Mouse (Mus musculus) cerebellum, adult 18-20 months (tissue): ENCODE data around the gene Gm17606.

Experiments
- DNase-seq, 2 experiments: peaks; one replicate each; pipeline ENCODE4 v3.0.0; 2021

Gm17606 gene

DNA sequence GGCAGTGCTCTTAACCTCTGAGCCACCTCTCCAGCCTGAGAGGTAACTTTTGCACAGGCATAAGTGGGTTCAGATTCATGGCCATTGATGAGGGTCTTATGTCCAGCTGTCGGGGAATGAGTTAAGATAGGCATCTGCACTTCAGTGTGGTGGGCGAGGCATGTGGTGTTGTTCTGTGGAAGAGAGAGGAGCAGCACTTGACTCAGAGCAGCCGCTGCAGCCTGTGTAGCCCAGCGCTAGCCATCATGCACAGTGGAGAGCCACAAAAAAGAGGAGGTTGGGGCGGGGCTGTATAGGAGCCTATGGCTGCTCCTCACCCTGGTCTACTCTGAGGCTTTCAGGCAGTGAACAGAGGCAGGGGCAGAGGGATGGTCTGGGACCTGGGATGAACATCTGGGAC, 12.6 kb upstream of the Gm17606 start:
- DNase-seq: no peak

DNA sequence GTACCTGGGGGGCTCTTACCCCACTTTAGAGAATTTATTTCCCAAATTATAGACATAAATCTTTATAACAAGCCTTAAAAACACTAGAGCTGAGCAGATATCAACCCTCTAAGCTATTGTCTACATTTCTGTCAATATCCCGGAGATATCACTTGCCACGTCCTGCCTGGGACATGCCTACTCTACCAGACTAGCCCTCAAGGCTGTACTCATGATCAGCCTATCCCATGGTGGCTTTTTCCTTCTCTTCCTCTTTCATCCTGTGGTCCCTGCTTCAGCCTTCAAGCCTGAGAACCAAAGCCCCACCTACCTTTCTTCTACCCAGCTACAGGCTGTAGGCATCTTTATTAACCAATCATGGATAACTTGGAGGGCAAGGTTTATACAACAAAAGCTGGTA, 11.0 kb upstream of the Gm17606 start:
- no peak for DNase-seq

DNA sequence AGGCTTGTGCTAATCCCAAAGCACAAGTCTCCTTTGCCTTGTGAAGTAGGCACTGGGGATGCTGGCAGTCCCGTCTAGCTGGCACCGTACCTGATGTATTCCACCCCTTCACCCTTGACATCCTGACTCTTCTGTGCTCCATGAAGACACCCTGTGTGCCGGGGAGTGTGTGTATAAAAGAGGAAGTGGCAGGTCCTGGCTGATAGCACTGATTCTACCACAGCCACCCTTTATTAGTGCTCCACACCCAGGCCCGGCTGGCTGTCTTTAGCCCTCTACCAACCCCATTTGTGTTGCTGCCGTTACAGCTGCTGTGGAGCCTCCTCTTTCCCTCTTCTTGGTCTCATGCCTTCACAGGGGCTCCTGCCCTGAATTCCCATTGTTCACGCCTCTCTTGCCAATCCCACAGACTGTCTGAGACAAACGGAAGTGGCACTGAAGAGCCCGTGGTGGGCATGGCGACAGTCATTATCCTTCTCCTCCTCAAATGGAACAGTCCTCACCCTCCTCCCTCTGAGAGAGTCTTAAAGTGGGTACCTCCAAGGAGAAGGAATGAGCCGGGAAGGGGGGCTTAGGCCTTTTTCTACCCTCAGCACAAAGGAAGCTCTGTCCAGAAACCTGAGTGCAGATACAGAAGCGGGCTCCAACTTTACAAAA, 10.0 kb upstream of the Gm17606 start:
- DNase-seq: no peak

DNA sequence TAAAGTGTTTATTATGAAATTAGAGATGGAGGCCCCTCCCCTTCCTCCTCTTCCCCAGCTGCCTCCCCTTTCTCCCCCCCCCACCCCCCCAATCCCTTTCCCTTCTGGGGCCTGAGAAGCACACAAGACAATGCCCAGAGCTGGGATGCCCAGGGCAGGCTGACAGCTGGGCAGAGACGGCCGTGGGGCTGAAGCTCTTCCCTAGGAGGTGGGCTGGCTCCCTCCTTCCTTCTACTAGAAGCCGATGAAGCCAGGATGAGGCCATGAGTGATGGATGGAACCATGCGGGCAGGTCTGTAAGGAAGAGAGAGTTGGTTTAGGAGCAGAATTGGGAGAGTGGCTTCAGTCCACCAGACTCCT, 9.5 kb upstream of the Gm17606 start:
- no peak for DNase-seq

DNA sequence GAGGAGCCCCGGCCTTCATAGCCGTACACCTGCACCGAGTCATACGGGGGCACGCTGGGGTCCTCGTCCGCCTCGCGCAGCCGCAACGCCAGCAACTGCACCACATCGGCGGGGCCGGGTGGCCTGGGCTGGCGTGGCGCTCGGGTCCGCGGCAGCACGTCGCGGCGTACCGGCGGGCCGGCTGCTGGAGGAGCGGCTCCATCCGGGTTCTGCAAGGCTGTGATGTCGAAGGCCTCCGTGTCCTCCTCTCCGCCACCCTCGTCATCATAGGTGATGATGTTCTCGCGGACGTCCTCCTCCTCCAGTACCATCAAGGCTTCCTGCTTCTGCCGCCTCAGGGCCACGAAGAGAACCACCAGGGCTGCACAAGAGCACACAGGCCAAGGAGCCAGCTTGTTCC, 8.5 kb upstream of the Gm17606 start:
- no peak for DNase-seq

DNA sequence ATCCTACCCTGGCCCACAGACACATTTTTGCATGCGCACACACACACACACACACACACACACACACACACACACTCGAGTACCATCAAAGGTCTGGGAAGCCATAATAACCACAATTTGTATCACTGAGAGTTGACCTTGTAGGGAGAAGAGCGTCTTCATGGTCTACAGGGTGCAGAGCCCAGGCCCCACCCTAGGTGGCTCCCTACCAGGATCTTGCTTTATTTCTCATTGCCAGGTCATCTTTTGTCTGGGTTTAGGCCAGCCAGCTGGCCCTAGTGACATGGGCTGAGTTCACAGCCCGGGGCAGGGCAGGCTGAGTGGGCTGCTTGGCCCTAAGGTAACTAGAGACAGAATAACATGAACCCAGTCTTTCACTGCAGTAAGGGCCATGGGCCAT, 6.6 kb upstream of the Gm17606 start:
- no peak for DNase-seq

DNA sequence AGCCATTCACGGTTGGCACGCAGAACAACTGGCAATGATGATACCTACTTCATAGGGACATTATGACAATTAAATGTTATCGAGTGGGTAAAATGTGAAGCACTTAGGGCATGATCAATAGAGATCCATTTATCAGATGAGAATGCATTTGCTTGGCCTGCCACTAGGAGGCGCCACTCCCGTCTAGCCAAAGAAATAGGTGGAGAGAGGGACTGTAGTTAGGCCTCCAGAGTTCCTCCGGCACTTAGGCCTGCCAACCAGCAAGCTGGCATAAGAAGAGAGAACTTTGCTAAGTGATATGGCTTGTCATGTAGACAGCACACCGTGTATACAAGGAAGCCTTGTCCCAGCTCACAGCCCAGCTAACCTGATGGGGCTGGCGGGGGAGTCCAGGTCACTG, 3.8 kb upstream of the Gm17606 start:
- peak; percentile 55 to 68 for DNase-seq

DNA sequence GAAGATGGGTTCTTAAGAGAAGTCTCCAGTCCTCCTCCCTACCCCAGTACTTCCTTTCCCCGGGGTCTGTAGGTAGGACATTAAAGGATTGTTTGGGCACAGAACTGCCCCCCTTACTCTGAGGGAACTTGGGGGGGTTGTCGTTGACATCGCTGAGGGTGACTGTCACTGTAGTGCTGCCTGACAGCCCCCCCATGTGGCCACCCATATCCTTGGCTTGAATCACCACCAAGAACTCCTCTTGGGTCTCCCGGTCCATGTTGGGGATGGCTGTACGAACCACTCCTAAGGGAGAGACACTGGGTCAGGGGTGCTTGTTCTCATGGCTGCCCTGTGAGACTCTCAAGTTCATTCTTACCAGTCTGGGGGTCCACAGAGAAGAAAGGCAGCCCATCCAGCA, 2.5 kb upstream of the Gm17606 start:
- no peak for DNase-seq

DNA sequence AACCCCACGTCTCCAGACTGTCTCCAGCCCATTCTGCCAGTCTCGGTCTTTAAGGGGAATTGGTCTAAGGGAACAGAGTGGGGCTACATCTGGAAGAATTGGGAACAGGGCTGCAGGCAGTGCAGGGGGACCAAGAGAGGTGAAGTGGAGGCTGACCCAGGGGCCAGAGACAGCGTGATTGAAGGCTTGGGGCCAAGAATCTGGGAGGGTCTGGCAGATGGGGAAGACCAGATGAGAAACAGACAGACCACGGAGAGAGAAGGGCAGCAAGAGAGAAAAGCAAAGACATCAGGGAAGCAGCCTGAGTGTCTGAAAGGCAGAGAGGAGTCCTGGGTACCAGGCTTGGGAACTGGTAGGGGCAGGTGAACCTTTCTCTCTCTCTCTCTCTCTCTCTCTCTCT, 631 bp upstream of the Gm17606 start:
- DNase-seq: no peak

DNA sequence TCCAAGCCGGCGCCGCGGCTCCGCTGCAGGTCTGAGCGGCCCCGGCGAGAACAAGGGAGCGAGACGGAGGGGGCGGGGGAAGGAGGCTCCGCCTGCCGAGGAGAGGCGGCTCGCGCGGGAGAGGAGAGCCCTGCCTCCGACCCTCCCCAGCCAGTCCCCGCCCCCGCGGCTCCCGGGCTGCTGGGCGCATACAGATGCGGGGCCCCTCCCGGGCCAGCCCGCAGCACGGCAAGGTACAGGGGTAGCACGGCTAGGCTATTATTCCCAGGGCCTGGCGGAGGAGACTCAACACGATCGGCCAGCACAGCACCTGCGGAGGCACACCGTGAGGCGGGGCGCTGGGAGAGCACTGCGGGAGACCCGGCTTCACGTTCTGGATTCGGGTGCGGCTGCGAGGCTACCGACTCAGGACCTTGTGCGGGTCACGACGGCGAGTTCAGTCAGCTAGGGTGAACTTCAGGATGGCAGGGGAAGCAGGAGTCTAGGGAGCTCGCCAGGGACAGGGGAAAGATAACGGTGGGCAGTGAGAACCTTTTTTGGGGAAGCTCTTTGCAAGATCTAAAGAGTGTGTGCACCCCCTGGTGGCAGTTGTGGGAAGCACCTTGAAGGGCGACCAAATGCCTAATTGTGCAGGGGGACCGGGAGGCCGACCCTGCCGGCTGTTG, 685 bp downstream of the Gm17606 start, which contains the start of gene Cdh24:
Gene Cdh24 (minus strand): TSS at position 60 of the 665 bp plus-strand sequence.
- peak; percentile 88 for DNase-seq

DNA sequence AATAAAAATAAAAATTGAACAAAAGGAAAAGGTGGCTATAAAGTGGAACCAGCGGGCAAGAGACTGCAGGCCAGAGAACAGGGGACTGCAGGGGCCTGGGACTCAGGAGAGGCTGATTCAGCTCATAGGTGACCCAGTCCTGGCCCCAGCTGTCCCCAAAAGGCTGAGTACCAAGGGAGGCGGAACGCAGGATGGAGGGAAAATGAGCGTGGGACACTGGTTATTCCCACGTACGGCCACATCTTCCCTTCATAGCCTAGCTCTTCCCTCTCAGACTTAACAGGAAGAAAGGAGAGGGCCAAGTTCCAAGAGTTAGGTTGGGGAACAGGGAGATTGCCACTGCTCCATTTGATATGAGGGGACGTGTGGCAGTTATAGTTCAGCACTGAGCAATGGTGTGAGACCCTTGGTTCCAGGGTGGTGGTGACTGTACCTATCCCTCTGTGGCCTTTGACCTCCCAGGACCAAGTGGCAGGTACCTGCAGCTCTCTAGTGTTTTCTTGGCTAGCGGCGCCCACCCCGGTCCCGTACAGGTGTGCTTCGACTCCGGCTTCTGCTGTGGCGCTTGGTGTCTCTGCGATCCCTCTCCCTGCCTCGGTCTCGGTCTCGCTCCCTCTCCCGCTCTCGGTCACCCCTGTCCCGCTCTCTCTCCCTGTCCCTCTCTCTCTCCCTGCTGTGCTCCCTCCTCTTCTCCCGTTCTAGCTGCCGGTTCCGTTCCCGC, 1.6 kb downstream of the Gm17606 start:
- peak in 1 of 2 experiments; percentile 16 for DNase-seq

DNA sequence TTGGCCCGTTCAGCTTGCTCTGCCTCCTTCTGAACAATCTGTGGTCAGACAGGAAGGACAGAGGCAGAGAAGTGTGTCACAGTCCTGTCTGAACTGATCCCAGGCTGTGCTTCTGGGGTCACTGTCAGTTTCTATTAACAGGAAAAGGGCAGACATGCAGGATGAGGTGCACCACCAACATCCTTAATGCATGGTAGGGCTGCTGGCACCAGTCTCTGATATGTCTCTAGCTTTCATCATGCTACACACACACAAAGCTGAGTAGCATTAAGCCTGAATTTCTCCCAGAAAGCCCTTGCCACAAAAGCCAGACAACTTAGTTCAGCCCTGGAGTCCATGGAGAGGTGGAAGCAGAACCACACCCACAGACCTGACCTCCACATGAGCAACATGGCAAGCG, 2.3 kb downstream of the Gm17606 start:
- no peak for DNase-seq

DNA sequence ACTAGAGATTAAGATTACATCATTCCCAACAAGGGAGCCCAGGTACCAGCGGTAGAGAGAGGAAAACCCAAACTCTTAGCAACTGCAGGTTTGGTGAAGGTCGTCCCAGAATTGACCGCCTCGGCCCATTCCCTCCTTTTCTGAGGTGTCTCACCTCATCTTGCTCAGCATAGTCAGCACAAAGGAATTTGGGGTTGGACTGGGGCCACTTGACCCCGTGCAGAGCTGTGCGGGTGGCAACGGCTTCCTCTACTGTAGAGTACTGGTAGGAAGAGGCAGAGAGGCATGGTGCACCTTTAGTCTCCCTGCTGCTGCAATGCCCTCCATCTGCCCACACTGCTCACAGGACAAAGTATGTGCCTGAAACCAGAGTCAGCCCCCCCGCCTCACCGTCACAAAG, 3.5 kb downstream of the Gm17606 start:
- DNase-seq: no peak

DNA sequence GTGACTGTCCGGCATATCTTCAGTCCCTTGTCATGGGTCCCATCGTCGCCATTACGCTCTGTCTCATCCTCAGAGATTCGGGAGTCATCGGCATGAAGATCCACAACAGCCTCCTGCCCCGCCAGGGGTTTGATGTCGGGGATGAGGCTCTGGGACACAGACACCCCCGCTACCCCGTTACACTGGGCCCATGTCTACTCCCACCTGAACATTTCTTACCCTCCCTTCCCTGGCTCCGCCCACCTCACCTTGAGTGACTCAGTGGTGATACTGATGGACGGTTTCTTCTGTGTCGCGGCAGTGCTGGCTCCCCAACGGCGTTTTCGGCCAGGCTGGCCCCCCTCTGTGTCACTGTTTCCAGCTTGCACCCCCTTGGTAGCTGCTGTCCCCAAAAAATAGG, 5.7 kb downstream of the Gm17606 start:
- no peak for DNase-seq

DNA sequence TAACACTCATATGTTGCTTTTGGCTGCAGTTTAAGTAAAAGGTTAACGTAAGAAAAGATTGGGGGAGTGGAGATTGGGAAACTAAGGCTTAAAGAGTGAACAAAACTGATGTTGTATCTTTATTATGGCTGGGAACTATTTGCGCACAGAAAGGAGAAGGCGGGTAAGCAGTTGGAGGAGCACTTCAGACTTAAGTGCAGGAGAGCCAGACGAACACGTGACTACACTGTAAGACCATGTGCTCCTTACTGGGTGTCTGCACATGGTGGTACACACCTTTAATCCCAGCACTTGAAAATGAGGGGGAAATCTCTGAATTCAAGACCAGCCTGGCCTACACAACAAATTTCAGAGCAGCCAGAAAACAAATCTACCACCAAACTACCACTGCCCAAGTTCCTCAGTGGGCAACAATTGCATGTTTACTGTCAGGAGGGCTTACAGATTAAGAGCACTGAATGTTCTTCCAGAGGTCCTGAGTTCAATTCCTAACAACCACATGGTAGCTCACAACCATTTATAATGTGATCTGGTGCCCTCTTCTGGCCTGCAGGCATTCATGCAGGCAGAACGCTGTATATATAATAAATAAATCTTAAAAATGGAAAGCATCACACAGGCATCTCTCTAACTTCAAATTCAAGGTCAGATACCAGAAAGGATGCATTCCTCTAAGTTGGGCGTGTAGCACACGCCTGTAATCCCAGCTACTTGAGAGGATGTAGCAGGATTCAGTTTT, 6.3 kb downstream of the Gm17606 start:
- no peak for DNase-seq

DNA sequence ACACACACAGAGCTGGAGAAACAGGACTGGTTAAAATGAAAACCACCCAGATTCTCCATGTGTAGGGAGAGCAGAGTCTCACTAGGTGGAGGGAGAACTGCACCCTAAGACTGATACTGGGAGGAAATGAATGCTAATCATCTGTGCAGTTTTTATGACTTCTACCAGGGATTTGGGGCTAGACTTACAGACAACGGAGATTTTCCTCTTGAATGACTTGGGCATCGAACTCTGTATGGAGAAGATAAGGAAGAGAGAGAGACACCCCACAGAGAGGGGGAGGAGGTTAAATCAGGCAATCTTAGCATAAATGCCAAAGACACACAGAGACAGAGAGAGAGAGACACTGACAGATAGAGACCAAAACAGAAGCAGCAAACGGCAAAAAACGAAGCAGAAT, 7.1 kb downstream of the Gm17606 start:
- DNase-seq: no peak

DNA sequence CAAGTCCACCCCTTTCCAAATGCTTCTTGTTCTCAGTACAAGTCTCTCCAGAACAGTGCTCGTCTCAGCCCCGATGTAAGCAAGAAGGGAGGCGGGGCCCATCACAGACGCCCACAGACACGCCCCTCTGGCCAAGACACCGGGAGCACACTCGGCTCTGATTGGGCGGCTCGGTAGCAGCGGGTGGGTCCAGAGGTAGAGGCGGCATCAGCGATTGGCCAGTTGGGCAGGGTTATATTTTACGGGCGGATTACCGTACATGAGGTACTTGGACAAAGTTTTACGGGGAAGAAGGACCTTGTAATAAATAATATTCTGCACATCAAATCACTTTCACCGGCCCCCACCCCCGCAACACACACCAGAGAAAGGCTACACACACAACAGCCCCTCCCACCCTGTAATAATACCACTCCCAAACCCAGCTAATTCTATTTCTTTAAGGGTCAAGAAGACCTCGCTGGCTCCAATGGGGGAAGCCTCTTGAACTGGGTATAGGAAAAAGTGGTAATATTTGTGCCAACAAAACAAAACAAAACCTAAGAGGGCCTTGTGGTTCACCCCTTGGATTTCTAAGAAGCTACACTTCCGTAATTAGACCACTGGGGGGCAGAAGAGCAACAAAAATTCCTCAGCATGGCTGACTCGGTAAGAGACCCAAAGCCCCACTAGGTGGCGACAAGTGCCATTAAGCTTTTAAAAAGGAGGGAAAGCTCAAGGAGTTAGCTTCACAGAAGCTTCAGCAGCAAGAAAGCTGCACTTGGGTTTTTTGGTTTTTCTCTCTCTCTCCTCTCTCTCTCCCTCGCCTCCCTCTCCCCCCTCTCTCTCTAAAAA, 10.1 kb downstream of the Gm17606 start:
- peak; percentile 86 to 90 for DNase-seq

DNA sequence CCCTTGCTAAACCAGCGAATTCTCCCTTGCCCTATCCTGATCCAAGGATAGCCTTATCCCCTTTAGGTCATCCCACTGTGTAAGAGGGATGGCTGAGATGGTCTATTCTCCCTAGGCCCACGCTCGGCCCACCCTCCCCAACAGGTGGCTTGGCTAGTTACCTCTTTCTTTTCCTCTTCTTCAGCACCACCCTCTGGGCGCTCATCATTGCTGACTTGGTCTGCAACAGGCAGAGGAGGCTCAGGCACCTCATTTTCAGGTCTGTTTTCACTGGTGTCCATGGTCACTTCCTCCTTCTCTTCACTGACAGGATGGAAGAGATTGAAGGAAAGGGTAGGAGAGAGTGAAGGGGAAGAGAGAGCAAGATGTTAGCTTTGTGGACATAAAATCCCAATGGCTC, 10.8 kb downstream of the Gm17606 start:
- DNase-seq: no peak

DNA sequence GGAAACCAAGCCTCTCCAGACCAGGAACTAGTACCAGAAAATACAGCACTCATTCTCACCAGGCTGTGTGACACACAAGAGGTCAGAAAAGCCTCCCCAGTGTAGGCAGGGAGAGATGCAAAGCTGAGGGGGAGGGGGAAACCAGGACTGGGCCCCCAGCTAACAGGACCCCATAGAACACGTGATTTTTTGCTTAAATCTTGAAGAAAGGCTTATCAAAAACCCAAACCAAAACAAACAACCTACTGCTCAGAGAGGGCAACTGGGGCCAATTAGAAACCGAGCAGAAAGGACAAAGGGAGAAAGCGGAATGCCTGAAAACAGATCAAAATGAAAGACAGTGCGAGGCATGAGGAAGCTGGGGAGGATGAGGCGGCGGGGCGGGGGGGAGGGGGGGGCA, 12.0 kb downstream of the Gm17606 start:
- no peak for DNase-seq

DNA sequence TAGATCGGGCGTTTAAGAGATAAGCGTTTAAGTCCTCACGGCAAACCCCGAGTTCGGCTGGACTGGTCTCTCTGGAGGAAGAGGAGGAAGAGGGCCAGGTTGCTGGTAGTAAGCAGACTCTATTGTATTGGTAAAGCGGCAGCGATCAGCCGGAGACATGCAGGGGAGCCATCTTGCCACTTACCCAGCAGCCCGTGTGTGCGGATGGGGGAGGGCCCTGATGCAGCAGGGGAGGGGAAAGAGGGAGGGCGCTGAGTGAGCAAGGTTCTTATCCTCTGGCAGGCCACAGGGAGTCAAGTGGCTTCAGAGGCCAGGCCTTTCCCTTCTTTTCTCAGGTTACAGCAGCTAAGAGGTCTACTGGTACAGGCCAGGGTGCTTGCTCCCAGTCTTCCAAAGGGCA, 12.7 kb downstream of the Gm17606 start:
- DNase-seq: peak; percentile 82 to 91

DNA sequence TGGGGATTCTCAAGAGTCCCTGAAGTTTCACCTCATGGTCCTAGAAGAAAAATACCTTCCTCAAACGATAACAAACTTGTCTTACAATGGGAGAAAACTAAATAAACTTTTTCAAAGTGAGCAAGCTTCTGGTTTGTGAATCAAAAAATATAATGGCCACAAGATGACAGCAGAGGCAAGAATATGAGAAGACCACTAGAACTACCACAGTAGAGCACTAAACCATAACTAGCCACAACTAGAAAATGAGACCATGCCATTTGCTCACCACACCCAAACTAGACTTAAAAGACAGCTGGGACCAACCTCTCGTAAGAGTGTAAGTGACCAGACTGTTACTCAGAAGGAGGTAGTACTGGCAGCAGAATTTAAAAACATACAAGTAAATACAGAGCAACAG, 19.3 kb downstream of the Gm17606 start:
- DNase-seq: no peak

DNA sequence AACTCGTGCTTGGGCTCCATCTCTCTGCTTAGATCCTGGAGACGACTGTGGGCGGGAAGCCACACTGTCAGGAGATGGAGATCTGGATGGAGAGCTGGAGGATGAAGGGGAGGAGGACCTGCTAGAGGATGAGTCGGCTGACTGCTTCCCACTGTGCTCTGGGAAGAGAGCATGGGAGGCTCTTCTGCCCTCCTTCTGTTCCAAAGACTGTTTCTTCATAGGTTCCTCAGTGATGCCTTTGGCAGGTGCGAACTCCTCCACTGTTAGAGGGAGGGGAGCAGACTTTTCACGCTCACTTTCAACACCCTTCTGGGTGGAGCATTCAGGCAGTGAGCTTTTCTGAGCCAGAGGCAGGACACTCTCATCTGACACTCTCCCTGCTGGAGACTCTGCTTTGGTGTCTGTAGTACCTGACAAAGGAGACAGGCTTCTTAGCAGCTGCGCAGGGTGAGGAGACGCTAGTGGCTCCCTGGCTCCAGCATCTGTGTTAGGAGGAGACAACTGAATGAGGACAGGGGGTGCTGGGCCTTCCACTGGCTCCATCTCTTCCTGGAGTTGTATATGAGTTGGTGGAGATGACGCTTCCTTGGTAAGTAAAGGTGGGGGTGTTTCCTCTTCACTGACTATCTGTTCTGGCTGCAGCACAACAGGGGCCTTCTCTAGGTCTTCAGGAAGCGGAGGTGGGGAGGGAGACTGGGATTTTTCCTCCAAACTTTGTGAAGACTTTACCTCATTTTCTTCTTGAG, 23.9 kb downstream of the Gm17606 start:
- DNase-seq: no peak
